Mouse (Mus musculus): ENCODE measurements around the gene Naxd. TPM values are rescaled to one million over a fixed set of nuclear protein-coding genes. Genes with fewer than 3 reads are reported as not detected.
A peak's percentile ranks its signal among the peaks of the same experiment; 100 is the strongest.

Gene Naxd
- polyA plus RNA-seq, 1 experiment, result 49.5 TPM

DNA sequence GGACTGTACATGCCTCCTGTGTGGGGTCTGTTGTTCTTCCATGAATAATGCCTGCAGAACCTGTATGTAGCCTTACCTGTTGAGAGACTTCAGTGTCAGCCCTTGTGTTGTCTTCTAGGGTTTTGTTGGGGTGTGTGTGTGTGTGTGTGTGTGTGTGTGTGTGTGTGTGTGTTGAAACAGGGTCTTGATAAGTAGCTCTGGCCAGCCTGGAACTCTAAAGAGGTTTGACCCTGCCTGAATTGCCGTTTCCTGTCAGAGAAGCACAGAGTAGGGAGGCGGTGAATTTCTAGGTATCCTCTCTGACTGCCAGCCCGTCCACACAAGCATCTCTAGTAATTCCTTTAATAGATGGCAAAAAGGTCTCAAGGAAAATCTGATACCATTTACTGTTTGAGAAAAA, 62.2 kb downstream of the Naxd start:
- H3K4me3 ChIP-seq (replicated peaks), result peak overlapping the region; percentile 100
- no peaks in the 10 kb centered on the region for H3K27me3 ChIP-seq (replicated peaks)
- H3K9me3 ChIP-seq, result peaks cover 5% of the 10 kb centered on the region
- no peak for TF ChIP-seq FLI1 (IDR thresholded peaks at IDR 0.05; ENCODE audit: low read length)
- no peak for TF ChIP-seq GATA1 (IDR thresholded peaks at IDR 0.05; ENCODE audit: borderline replicate concordance, low read length)
- H3K4me1 ChIP-seq, result peaks cover 54% of the 10 kb centered on the region
- peaks cover 41% of the 10 kb centered on the region for H3K36me3 ChIP-seq (replicated peaks; ENCODE audit: low read length)

DNA sequence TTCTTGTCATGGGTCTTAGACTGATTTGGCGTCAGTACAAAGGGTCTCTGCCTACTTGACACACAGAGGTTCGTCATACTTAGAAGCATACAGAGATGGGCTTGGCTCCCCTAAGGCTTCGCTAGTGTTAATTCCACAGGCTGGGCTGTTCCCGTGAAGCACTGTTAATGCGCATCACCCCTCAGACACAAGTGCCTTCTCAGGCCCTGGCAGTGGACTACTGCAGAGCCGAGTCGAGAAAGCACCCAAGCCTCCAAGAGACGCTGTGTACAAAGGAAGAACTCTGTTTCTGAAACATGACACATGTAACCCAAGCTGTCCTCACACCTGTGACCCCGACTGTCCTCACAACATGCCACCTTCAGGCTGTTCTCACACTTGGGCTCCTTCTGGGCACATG, 62.9 kb downstream of the Naxd start:
- H3K27me3 ChIP-seq (replicated peaks), result no peaks in the 10 kb centered on the region
- peaks cover 55% of the 10 kb centered on the region for H3K4me1 ChIP-seq
- H3K9me3 ChIP-seq, result peaks cover 7% of the 10 kb centered on the region
- H3K4me3 ChIP-seq (replicated peaks), result peak overlapping the region; percentile 38
- no peak for TF ChIP-seq FLI1 (IDR thresholded peaks at IDR 0.05; ENCODE audit: low read length)
- no peak for TF ChIP-seq GATA1 (IDR thresholded peaks at IDR 0.05; ENCODE audit: borderline replicate concordance, low read length)
- H3K36me3 ChIP-seq (replicated peaks; ENCODE audit: low read length), result peaks cover 48% of the 10 kb centered on the region

DNA sequence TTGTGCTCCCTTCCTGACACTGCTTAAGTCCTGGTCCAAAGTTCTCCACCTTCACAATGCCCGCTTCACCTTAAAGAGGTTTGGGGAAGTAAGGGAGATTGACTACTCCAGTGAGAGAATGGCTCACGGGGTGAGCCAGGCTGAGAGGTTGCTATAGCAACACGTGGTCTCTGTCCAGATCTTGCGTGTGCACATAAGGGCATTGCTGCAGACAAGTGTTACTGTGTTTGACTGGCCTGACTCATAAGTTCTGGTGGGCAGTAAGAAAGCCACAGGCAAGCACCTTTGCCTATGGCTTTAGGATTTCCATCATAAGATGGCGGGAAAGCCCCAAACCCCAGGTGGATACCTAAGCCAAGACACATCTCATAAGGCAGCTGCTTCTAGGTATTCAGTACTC, 66.9 kb downstream of the Naxd start:
- Histone ChIP-seq H3K36me3 (replicated peaks; ENCODE audit: low read length) (peaks cover 73% of the 10 kb centered on the region), H3K27me3 (replicated peaks) (no peaks in the 10 kb centered on the region), H3K9me3 (peaks cover 7% of the 10 kb centered on the region), H3K4me3 (replicated peaks) (no peak overlapping the region), H3K4me1 (peaks cover 53% of the 10 kb centered on the region)
- TF ChIP-seq FLI1 (IDR thresholded peaks at IDR 0.05; ENCODE audit: low read length) (no peak), GATA1 (IDR thresholded peaks at IDR 0.05; ENCODE audit: borderline replicate concordance, low read length) (no peak)

Other genes starting within 250 kb of the Naxd start
- gene Col4a2, start 184.7 kb upstream of the Naxd start, polyA plus RNA-seq (2012; ENCODE audit: insufficient read depth, low replicate concordance), result 0.34 and 1.0 TPM in 2 replicates
- 0.67 TPM in 1 of 2 replicates, not detected in the other for gene Col4a1, start 184.7 kb upstream of the Naxd start, polyA plus RNA-seq (2012; ENCODE audit: insufficient read depth, low replicate concordance)
- 13.3 TPM in 1 of 2 replicates, not detected in the other for gene Rab20, start 18.8 kb upstream of the Naxd start, polyA plus RNA-seq (2012; ENCODE audit: insufficient read depth, low replicate concordance)
- 18.7 and 22.5 TPM in 2 replicates for gene Cars2, start 53.3 kb downstream of the Naxd start, polyA plus RNA-seq (2012; ENCODE audit: insufficient read depth, low replicate concordance)
- gene Ing1, start 58.1 kb downstream of the Naxd start, polyA plus RNA-seq (2012; ENCODE audit: insufficient read depth, low replicate concordance), result 5.4 and 39.4 TPM in 2 replicates
- 12.2 and 13.2 TPM in 2 replicates for gene Ankrd10, start 138.3 kb downstream of the Naxd start, polyA plus RNA-seq (2012; ENCODE audit: insufficient read depth, low replicate concordance)
- gene 1700016D06Rik, start 203.6 kb downstream of the Naxd start, polyA plus RNA-seq (2012; ENCODE audit: insufficient read depth, low replicate concordance), result not detected in 2 replicates
- 44.5 and 95.5 TPM in 2 replicates for gene Arhgef7, start 230.2 kb downstream of the Naxd start, polyA plus RNA-seq (2012; ENCODE audit: insufficient read depth, low replicate concordance)

Measured in megakaryocyte, embryonic 14.5 days (primary cell).